Mouse (Mus musculus): ENCODE results near the gene Oscp1. TPM values are rescaled to one million over a fixed set of nuclear protein-coding genes. Genes with fewer than 3 reads are reported as not detected.
A peak's percentile ranks its signal among the peaks of the same experiment; 100 is the strongest.

Gene Oscp1
- polyA plus RNA-seq, 1 experiment from 2014 or later = 1.9 TPM

- H3K27ac ChIP-seq (replicated peaks) = no peak overlapping the region
- ATAC-seq (ENCODE audit: insufficient read depth) = no peak
- H3K9ac ChIP-seq = no peak overlapping the region
- no peaks in the 10 kb centered on the region for H3K27me3 ChIP-seq
- no peak overlapping the region for H3K4me2 ChIP-seq
- H3K4me1 ChIP-seq (replicated peaks) = peaks cover 63% of the 10 kb centered on the region
- H3K9me3 ChIP-seq (replicated peaks) = no peaks in the 10 kb centered on the region
- H3K36me3 ChIP-seq (replicated peaks) = no peaks in the 10 kb centered on the region
- no peak overlapping the region for H3K4me3 ChIP-seq (replicated peaks)
- 72% methylated on average over 4 of the region's 4 CpGs for WGBS (ENCODE audit: insufficient replicate concordance)
These were observed 54.9 kb downstream of the Oscp1 start for GRCm38 (mm10) chr4:126113243-126113642.

- Histone ChIP-seq H3K36me3 (replicated peaks) (no peaks in the 10 kb centered on the region; the same call in 1 of the 2 replicates), H3K4me3 (replicated peaks) (no peak overlapping the region), H3K27me3 (no peaks in the 10 kb centered on the region), H3K9ac (no peak overlapping the region), H3K9me3 (replicated peaks) (no peaks in the 10 kb centered on the region), H3K4me2 (no peak overlapping the region), H3K27ac (replicated peaks) (no peak overlapping the region), H3K4me1 (replicated peaks) (peaks cover 56% of the 10 kb centered on the region)
- ATAC-seq (ENCODE audit: insufficient read depth) = 0 out of 2 replicates have a peak, but pooled peaks have one; percentile 38
- 4% methylated on average over 6 of the region's 6 CpGs for WGBS (ENCODE audit: insufficient replicate concordance)
These were observed 55.6 kb downstream of the Oscp1 start for GRCm38 (mm10) chr4:126113943-126114342.

- H3K9ac ChIP-seq = no peak overlapping the region
- H3K36me3 ChIP-seq (replicated peaks) = no peaks in the 10 kb centered on the region; the same call in 1 of the 2 replicates
- no peak for ATAC-seq (ENCODE audit: insufficient read depth)
- H3K4me3 ChIP-seq (replicated peaks) = no peak overlapping the region
- no peaks in the 10 kb centered on the region for H3K9me3 ChIP-seq (replicated peaks)
- WGBS (ENCODE audit: insufficient replicate concordance) = 79% methylated on average over 9 of the region's 9 CpGs
- H3K4me2 ChIP-seq = no peak overlapping the region
- H3K27me3 ChIP-seq = no peaks in the 10 kb centered on the region
- H3K27ac ChIP-seq (replicated peaks) = no peak overlapping the region
- H3K4me1 ChIP-seq (replicated peaks) = peaks cover 42% of the 10 kb centered on the region
These were observed 57.0 kb downstream of the Oscp1 start for GRCm38 (mm10) chr4:126115411-126115810.

GRCm38 (mm10) chr4:126115871-126116521 lies 57.6 kb downstream of the Oscp1 start:
- WGBS (ENCODE audit: insufficient replicate concordance) = 62% methylated on average over 6 of the region's 6 CpGs
- Histone ChIP-seq H3K9ac (no peak overlapping the region), H3K9me3 (replicated peaks) (no peaks in the 10 kb centered on the region), H3K4me1 (replicated peaks) (peaks cover 36% of the 10 kb centered on the region), H3K27me3 (no peaks in the 10 kb centered on the region), H3K4me2 (no peak overlapping the region), H3K27ac (replicated peaks) (no peak overlapping the region), H3K4me3 (replicated peaks) (no peak overlapping the region), H3K36me3 (replicated peaks) (no peaks in the 10 kb centered on the region; the same call in 1 of the 2 replicates)
- ATAC-seq (ENCODE audit: insufficient read depth) = no peak

GRCm38 (mm10) chr4:126117116-126117515 lies 58.8 kb downstream of the Oscp1 start:
- no peaks in the 10 kb centered on the region for H3K27me3 ChIP-seq
- H3K27ac ChIP-seq (replicated peaks) = no peak overlapping the region
- H3K4me2 ChIP-seq = no peak overlapping the region
- no peak overlapping the region for H3K4me3 ChIP-seq (replicated peaks)
- no peaks in the 10 kb centered on the region; the same call in 1 of the 2 replicates for H3K36me3 ChIP-seq (replicated peaks)
- no peak overlapping the region for H3K9ac ChIP-seq
- peaks cover 28% of the 10 kb centered on the region for H3K4me1 ChIP-seq (replicated peaks)
- WGBS (ENCODE audit: insufficient replicate concordance) = 69% methylated on average over 8 of the region's 8 CpGs
- H3K9me3 ChIP-seq (replicated peaks) = no peaks in the 10 kb centered on the region
- no peak for ATAC-seq (ENCODE audit: insufficient read depth)

GRCm38 (mm10) chr4:126118651-126119050 lies 60.3 kb downstream of the Oscp1 start:
- no peak for ATAC-seq (ENCODE audit: insufficient read depth)
- Histone ChIP-seq H3K36me3 (replicated peaks) (no peaks in the 10 kb centered on the region; the same call in 1 of the 2 replicates), H3K4me1 (replicated peaks) (peaks cover 18% of the 10 kb centered on the region), H3K27ac (replicated peaks) (no peak overlapping the region), H3K9ac (no peak overlapping the region), H3K27me3 (no peaks in the 10 kb centered on the region), H3K4me2 (no peak overlapping the region), H3K4me3 (replicated peaks) (no peak overlapping the region), H3K9me3 (replicated peaks) (no peaks in the 10 kb centered on the region)
- 80% methylated on average over 4 of the region's 4 CpGs for WGBS (ENCODE audit: insufficient replicate concordance)

GRCm38 (mm10) chr4:126119051-126119450 lies 60.7 kb downstream of the Oscp1 start:
- 65% methylated on average over 1 of the region's 1 CpGs for WGBS (ENCODE audit: insufficient replicate concordance)
- H3K4me2 ChIP-seq = no peak overlapping the region
- no peaks in the 10 kb centered on the region for H3K9me3 ChIP-seq (replicated peaks)
- no peak overlapping the region for H3K4me3 ChIP-seq (replicated peaks)
- H3K4me1 ChIP-seq (replicated peaks) = peaks cover 14% of the 10 kb centered on the region
- no peak for ATAC-seq (ENCODE audit: insufficient read depth)
- no peak overlapping the region for H3K27ac ChIP-seq (replicated peaks)
- no peaks in the 10 kb centered on the region for H3K27me3 ChIP-seq
- no peaks in the 10 kb centered on the region; the same call in 1 of the 2 replicates for H3K36me3 ChIP-seq (replicated peaks)
- H3K9ac ChIP-seq = no peak overlapping the region

- no peaks in the 10 kb centered on the region for H3K9me3 ChIP-seq (replicated peaks)
- peaks cover 10% of the 10 kb centered on the region; the same call in 1 of the 2 replicates for H3K4me1 ChIP-seq (replicated peaks)
- H3K4me2 ChIP-seq = no peak overlapping the region
- H3K36me3 ChIP-seq (replicated peaks) = peaks cover 8% of the 10 kb centered on the region
- H3K9ac ChIP-seq = no peak overlapping the region
- WGBS (ENCODE audit: insufficient replicate concordance) = 70% methylated on average over 5 of the region's 5 CpGs
- H3K27me3 ChIP-seq = no peaks in the 10 kb centered on the region
- no peak for ATAC-seq (ENCODE audit: insufficient read depth)
- no peak overlapping the region for H3K27ac ChIP-seq (replicated peaks)
- no peak overlapping the region for H3K4me3 ChIP-seq (replicated peaks)
These were observed 61.7 kb downstream of the Oscp1 start for GRCm38 (mm10) chr4:126120052-126120451.

GRCm38 (mm10) chr4:126120506-126120905 lies 62.1 kb downstream of the Oscp1 start:
- H3K4me2 ChIP-seq = no peak overlapping the region
- no peak overlapping the region for H3K27ac ChIP-seq (replicated peaks)
- H3K36me3 ChIP-seq (replicated peaks) = peaks cover 11% of the 10 kb centered on the region
- H3K4me1 ChIP-seq (replicated peaks) = peaks cover 6% of the 10 kb centered on the region; the same call in 1 of the 2 replicates
- no peak for ATAC-seq (ENCODE audit: insufficient read depth)
- H3K9ac ChIP-seq = no peak overlapping the region
- no peaks in the 10 kb centered on the region for H3K27me3 ChIP-seq
- H3K9me3 ChIP-seq (replicated peaks) = no peaks in the 10 kb centered on the region
- 97% methylated on average over 2 of the region's 2 CpGs for WGBS (ENCODE audit: insufficient replicate concordance)
- H3K4me3 ChIP-seq (replicated peaks) = no peak overlapping the region

- no peaks in the 10 kb centered on the region for H3K9me3 ChIP-seq (replicated peaks)
- H3K9ac ChIP-seq = no peak overlapping the region
- H3K4me3 ChIP-seq (replicated peaks) = no peak overlapping the region
- 0 out of 2 replicates have a peak, but pooled peaks cover 5% of the 10 kb centered on the region for H3K4me1 ChIP-seq (replicated peaks)
- peaks cover 28% of the 10 kb centered on the region for H3K36me3 ChIP-seq (replicated peaks)
- H3K4me2 ChIP-seq = no peak overlapping the region
- no peaks in the 10 kb centered on the region for H3K27me3 ChIP-seq
- 83% methylated on average over 10 of the region's 10 CpGs for WGBS (ENCODE audit: insufficient replicate concordance)
- no peak for ATAC-seq (ENCODE audit: insufficient read depth)
- no peak overlapping the region for H3K27ac ChIP-seq (replicated peaks)
These were observed 65.1 kb downstream of the Oscp1 start for GRCm38 (mm10) chr4:126123309-126124040.

- no peaks in the 10 kb centered on the region for H3K27me3 ChIP-seq
These were observed 72.1 kb downstream of the Oscp1 start for GRCm38 (mm10) chr4:126130502-126130901.

More at GRCm38 (mm10) chr4:126130502-126130901, 72.1 kb downstream of the Oscp1 start:
- Histone ChIP-seq H3K27ac (replicated peaks) (no peak overlapping the region), H3K36me3 (replicated peaks) (peaks cover 46% of the 10 kb centered on the region), H3K9ac (no peak overlapping the region), H3K9me3 (replicated peaks) (no peaks in the 10 kb centered on the region), H3K4me1 (replicated peaks) (peaks cover 16% of the 10 kb centered on the region; the same call in 1 of the 2 replicates), H3K4me3 (replicated peaks) (no peak overlapping the region), H3K4me2 (no peak overlapping the region)
- 74% methylated on average over 11 of the region's 11 CpGs for WGBS (ENCODE audit: insufficient replicate concordance)
- ATAC-seq (ENCODE audit: insufficient read depth) = no peak

All from liver, embryonic 15.5 days (tissue).